Mouse (Mus musculus) limb, embryonic 15.5 days (tissue): Measurements from ENCODE around the gene Psg20. TPM values are rescaled to one million over a fixed set of nuclear protein-coding genes. Genes with fewer than 3 reads are reported as not detected.
"Not testable (repeated sequence)": the region's sequence is repeated elsewhere in the genome, so short reads cannot be mapped to it uniquely, and the experiment has no call there.

Source experiments
- ATAC-seq: fragments of 200-750 bp; cut with Nextera tagmentation; 2 replicates; pipeline ENCODE4 v1.8.0; 2017; ENCODE audit warnings: low read depth, moderate TSS enrichment; ENCODE audit not compliant: insufficient number of reproducible peaks, low FRiP score, low TSS enrichment
- H3K27ac ChIP-seq: fragments of 300-500 bp; sonication (generic); 2 replicates; pipeline ENCODE4 v1.5.1; 2015; ENCODE audit warnings: moderate library complexity, mild to moderate bottlenecking, inconsistent platforms
- H3K27me3 ChIP-seq: fragments of 300-500 bp; sonication (generic); 2 replicates; pipeline ENCODE4 v1.6.1; 2015; ENCODE audit warnings: inconsistent platforms
- H3K36me3 ChIP-seq: fragments of 300-500 bp; sonication (generic); 2 replicates; pipeline ENCODE4 v1.6.1; 2015; ENCODE audit warnings: inconsistent platforms
- H3K4me1 ChIP-seq: fragments of 300-500 bp; sonication (generic); 2 replicates; pipeline ENCODE4 v1.6.1; 2015; ENCODE audit warnings: inconsistent platforms
- H3K4me2 ChIP-seq: fragments of 300-500 bp; sonication (generic); 2 replicates; pipeline ENCODE4 v1.6.1; 2015; ENCODE audit warnings: mild to moderate bottlenecking, inconsistent platforms
- H3K4me3 ChIP-seq: fragments of 300-500 bp; sonication (generic); 2 replicates; pipeline ENCODE4 v1.5.1; 2015; ENCODE audit warnings: mild to moderate bottlenecking, inconsistent platforms
- H3K9ac ChIP-seq: fragments of 300-500 bp; sonication (generic); 2 replicates; pipeline ENCODE4 v1.6.1; 2015; ENCODE audit warnings: inconsistent platforms
- H3K9me3 ChIP-seq: fragments of 300-500 bp; sonication (generic); 2 replicates; pipeline ENCODE4 v1.6.1; 2016; ENCODE audit warnings: inconsistent platforms
- WGBS: fragments of 180-500 bp; shearing (Covaris S2); methylation state at CpG from one replicate; pipeline ENCODE4 v1.1.7; 2015; 5-methylcytosine and 5-hydroxymethylcytosine counted together
- polyA plus RNA-seq: library from polyadenylated mRNA; unstranded; fragments of >200 nt; fragmentation: Nextera tagmentation; extraction: Ambion mirVana; gene quantifications from 2 replicates; pipeline ENCODE4 v1.2.1, GENCODE M21; 2015

Gene Psg20
- not detected in 2 replicates for polyA plus RNA-seq

GRCm38 (mm10) chr7:18686085-18686484 is at the start of gene Psg20:
Psg20 (minus strand) TSS chr7:18686185.
- H3K36me3 ChIP-seq = no peaks in the 10 kb centered on the region
- no peak within 1 kb of the TSS for H3K4me3 ChIP-seq
- no peak within 1 kb of the TSS for H3K9ac ChIP-seq
- WGBS = 65% methylated on average over 2 of the region's 2 CpGs
- no peak within 1 kb of the TSS for H3K27ac ChIP-seq
- H3K9me3 ChIP-seq = no peaks in the 10 kb centered on the region
- no peaks in the 10 kb centered on the region for H3K27me3 ChIP-seq
- no peaks in the 10 kb centered on the region for H3K4me1 ChIP-seq
- H3K4me2 ChIP-seq = no peak within 1 kb of the TSS
- no peak for ATAC-seq

- no peaks in the 10 kb centered on the region for H3K27me3 ChIP-seq
- H3K27ac ChIP-seq = no peak overlapping the region
- no peak overlapping the region for H3K9ac ChIP-seq
- WGBS = 79% methylated on average over 1 of the region's 1 CpGs
- no peak overlapping the region for H3K4me2 ChIP-seq
- H3K4me1 ChIP-seq = no peaks in the 10 kb centered on the region
- H3K9me3 ChIP-seq = no peaks in the 10 kb centered on the region
- no peak for ATAC-seq
- H3K4me3 ChIP-seq = no peak overlapping the region
- no peaks in the 10 kb centered on the region for H3K36me3 ChIP-seq
These were observed 48.5 kb upstream of the Psg20 start for GRCm38 (mm10) chr7:18734451-18734850.

- no peak for ATAC-seq
These were observed 47.1 kb upstream of the Psg20 start for GRCm38 (mm10) chr7:18733111-18733510.

GRCm38 (mm10) chr7:18728391-18728790 is 42.4 kb upstream of the Psg20 start:
- no peak for ATAC-seq
- no peaks in the 10 kb centered on the region for H3K9me3 ChIP-seq
- no peak overlapping the region for H3K4me2 ChIP-seq
- H3K27me3 ChIP-seq = no peaks in the 10 kb centered on the region
- H3K9ac ChIP-seq = no peak overlapping the region
- no peak overlapping the region for H3K4me3 ChIP-seq
- no peak overlapping the region for H3K27ac ChIP-seq
- no peaks in the 10 kb centered on the region for H3K36me3 ChIP-seq
- H3K4me1 ChIP-seq = no peaks in the 10 kb centered on the region
- 85% methylated on average over 1 of the region's 1 CpGs for WGBS

More at GRCm38 (mm10) chr7:18733111-18733510, 47.1 kb upstream of the Psg20 start:
- H3K9me3 ChIP-seq = no peaks in the 10 kb centered on the region
- H3K27me3 ChIP-seq = no peaks in the 10 kb centered on the region
- H3K4me1 ChIP-seq = no peaks in the 10 kb centered on the region
- H3K36me3 ChIP-seq = no peaks in the 10 kb centered on the region
- no peak overlapping the region for H3K27ac ChIP-seq
- no peak overlapping the region for H3K4me3 ChIP-seq
- H3K4me2 ChIP-seq = no peak overlapping the region
- no peak overlapping the region for H3K9ac ChIP-seq

- not testable (repeated sequence) for H3K9ac ChIP-seq, H3K9me3 ChIP-seq, H3K27me3 ChIP-seq, H3K4me3 ChIP-seq, H3K27ac ChIP-seq, H3K4me2 ChIP-seq, H3K4me1 ChIP-seq, ATAC-seq, H3K36me3 ChIP-seq
These were observed 39.9 kb upstream of the Psg20 start for GRCm38 (mm10) chr7:18725931-18726330.

GRCm38 (mm10) chr7:18724001-18724400 is 38.0 kb upstream of the Psg20 start:
- Histone ChIP-seq H3K9me3 (no peaks in the 10 kb centered on the region), H3K4me2 (no peak overlapping the region), H3K4me3 (no peak overlapping the region), H3K27ac (no peak overlapping the region), H3K9ac (no peak overlapping the region), H3K27me3 (no peaks in the 10 kb centered on the region), H3K4me1 (no peaks in the 10 kb centered on the region), H3K36me3 (no peaks in the 10 kb centered on the region)
- ATAC-seq = no peak
- WGBS = 78% methylated on average over 6 of the region's 6 CpGs

- H3K27me3 ChIP-seq = no peaks in the 10 kb centered on the region
- no peaks in the 10 kb centered on the region for H3K36me3 ChIP-seq
- no peak within 1 kb of the TSS for H3K27ac ChIP-seq
- no peaks in the 10 kb centered on the region for H3K9me3 ChIP-seq
- H3K4me3 ChIP-seq = no peak within 1 kb of the TSS
- WGBS = 36% methylated on average over 2 of the region's 2 CpGs
- H3K9ac ChIP-seq = no peak within 1 kb of the TSS
- ATAC-seq = no peak
- no peaks in the 10 kb centered on the region for H3K4me1 ChIP-seq
- H3K4me2 ChIP-seq = no peak within 1 kb of the TSS
These were observed 31.8 kb upstream of the Psg20 start, which contains the start of gene Psg22 for GRCm38 (mm10) chr7:18717790-18718189. Psg22 (plus strand) TSS chr7:18718090.

- H3K4me3 ChIP-seq = no peak overlapping the region
- no peak for ATAC-seq
- H3K9me3 ChIP-seq = no peaks in the 10 kb centered on the region
- H3K27me3 ChIP-seq = no peaks in the 10 kb centered on the region
- no peak overlapping the region for H3K9ac ChIP-seq
- no peaks in the 10 kb centered on the region for H3K4me1 ChIP-seq
- H3K36me3 ChIP-seq = no peaks in the 10 kb centered on the region
- no peak overlapping the region for H3K27ac ChIP-seq
- H3K4me2 ChIP-seq = no peak overlapping the region
- WGBS = 64% methylated on average over 4 of the region's 4 CpGs
These were observed 29.6 kb upstream of the Psg20 start for GRCm38 (mm10) chr7:18715546-18715945.

GRCm38 (mm10) chr7:18710846-18711245 is 24.9 kb upstream of the Psg20 start:
- WGBS = 61% methylated on average over 1 of the region's 1 CpGs
- ATAC-seq = no peak

GRCm38 (mm10) chr7:18710331-18710730 is 24.3 kb upstream of the Psg20 start:
- not testable (repeated sequence) for H3K27ac ChIP-seq, H3K36me3 ChIP-seq, H3K9me3 ChIP-seq, H3K4me2 ChIP-seq, H3K27me3 ChIP-seq, H3K4me1 ChIP-seq, ATAC-seq, H3K4me3 ChIP-seq, H3K9ac ChIP-seq
- WGBS = 73% methylated on average over 4 of the region's 4 CpGs

More at GRCm38 (mm10) chr7:18710846-18711245, 24.9 kb upstream of the Psg20 start:
- Histone ChIP-seq H3K9me3 (no peaks in the 10 kb centered on the region), H3K36me3 (no peaks in the 10 kb centered on the region), H3K27me3 (no peaks in the 10 kb centered on the region), H3K4me2 (no peak overlapping the region), H3K4me3 (no peak overlapping the region), H3K27ac (no peak overlapping the region), H3K9ac (no peak overlapping the region), H3K4me1 (no peaks in the 10 kb centered on the region)

- Histone ChIP-seq H3K4me1 (no peaks in the 10 kb centered on the region), H3K9ac (no peak overlapping the region), H3K4me2 (no peak overlapping the region), H3K27ac (no peak overlapping the region), H3K9me3 (no peaks in the 10 kb centered on the region), H3K36me3 (no peaks in the 10 kb centered on the region), H3K4me3 (no peak overlapping the region), H3K27me3 (no peaks in the 10 kb centered on the region)
- ATAC-seq = no peak
These were observed 399 bp downstream of the Psg20 start for GRCm38 (mm10) chr7:18685586-18685985.

- Histone ChIP-seq H3K9ac (no peak overlapping the region), H3K4me2 (no peak overlapping the region), H3K9me3 (no peaks in the 10 kb centered on the region), H3K4me3 (no peak overlapping the region), H3K36me3 (no peaks in the 10 kb centered on the region), H3K4me1 (no peaks in the 10 kb centered on the region), H3K27ac (no peak overlapping the region), H3K27me3 (no peaks in the 10 kb centered on the region)
- WGBS = 53% methylated on average over 2 of the region's 2 CpGs
- ATAC-seq = no peak
These were observed 6.2 kb downstream of the Psg20 start for GRCm38 (mm10) chr7:18679772-18680171.

- not testable (repeated sequence) for H3K4me2 ChIP-seq, H3K36me3 ChIP-seq, H3K9me3 ChIP-seq, H3K4me1 ChIP-seq, H3K27me3 ChIP-seq, ATAC-seq, H3K9ac ChIP-seq, H3K4me3 ChIP-seq, H3K27ac ChIP-seq
- WGBS = 50% methylated on average over 2 of the region's 2 CpGs
These were observed 29.4 kb downstream of the Psg20 start, which contains the start of gene Psg21 for GRCm38 (mm10) chr7:18656625-18657024. Psg21 (minus strand) TSS chr7:18656725.
